Mouse (Mus musculus) kidney, adult 2 months (tissue): Measurements from ENCODE around the gene Lmna. TPM values are rescaled to one million over a fixed set of nuclear protein-coding genes. Genes with fewer than 3 reads are reported as not detected.

Source experiments
- DNase-seq: peaks from one replicate; pipeline ENCODE4 v3.0.0; 2021
- H3K27ac ChIP-seq: fragments of 200-500 bp; 2 replicates; pipeline ENCODE4 v1.5.1; 2012; ENCODE audit warnings: low read depth, low read length, control low read depth, inconsistent platforms; ENCODE audit not compliant: insufficient read depth
- H3K27me3 ChIP-seq: fragments of 200-500 bp; replicated peaks from 2 replicates; pipeline ENCODE4 v1.6.1; 2012; ENCODE audit warnings: mild to moderate bottlenecking, moderate library complexity, low read length, inconsistent platforms; ENCODE audit not compliant: control insufficient read depth, insufficient read depth
- H3K36me3 ChIP-seq: fragments of 200-500 bp; 2 replicates; pipeline ENCODE4 v1.6.1; 2012; ENCODE audit warnings: mild to moderate bottlenecking, moderate library complexity, low read length, inconsistent platforms; ENCODE audit not compliant: control insufficient read depth, insufficient read depth
- H3K4me1 ChIP-seq: fragments of 200-500 bp; 2 replicates; pipeline ENCODE4 v1.6.1; 2011; ENCODE audit warnings: low read length; ENCODE audit not compliant: control insufficient read depth, insufficient read depth
- H3K4me3 ChIP-seq: fragments of 200-500 bp; 2 replicates; pipeline ENCODE4 v1.5.1; 2011; ENCODE audit warnings: mild to moderate bottlenecking, low read depth, low read length, control low read depth; ENCODE audit not compliant: insufficient read depth
- CTCF ChIP-seq: fragments of 200-500 bp; conservative IDR thresholded peaks from 2 replicates; pipeline ENCODE4 v1.5.1; 2011; ENCODE audit warnings: low read depth, mild to moderate bottlenecking, control low read depth, low read length, moderate library complexity, mixed read lengths; ENCODE audit not compliant: insufficient read depth, insufficient read length
- POLR2A ChIP-seq: fragments of 200-500 bp; IDR thresholded peaks from one replicate; pipeline ENCODE4 v1.6.1; 2011; ENCODE audit warnings: low read depth, low read length, control low read depth
- WGBS: fragments of 180-500 bp; shearing (Covaris S2); methylation state at CpG from one replicate; pipeline ENCODE4 v1.1.7; 2018; 5-methylcytosine and 5-hydroxymethylcytosine counted together
- polyA plus RNA-seq: library from polyadenylated mRNA; depleted of rRNA; stranded (reverse); fragments of >200 nt; gene quantifications from 2 replicates; pipeline ENCODE4 v1.2.3, GENCODE M21; 2012

Gene Lmna
- polyA plus RNA-seq, 1 experiment = 55.2 TPM

- Histone ChIP-seq H3K27me3 (no peaks in the 10 kb centered on the region), H3K36me3 (no peaks in the 10 kb centered on the region; the same call in 1 of the 2 replicates), H3K4me3 (no peak overlapping the region), H3K4me1 (peaks cover 27% of the 10 kb centered on the region), H3K27ac (peak overlapping the region; percentile 93)
- peak; percentile 97 for DNase-seq
- TF ChIP-seq CTCF = no peak
- TF ChIP-seq POLR2A = no peak
- WGBS = 33% methylated on average over 8 of the region's 8 CpGs
Measured at GRCm38 (mm10) chr3:88456313-88456712, 53.4 kb downstream of the Lmna start.

- Histone ChIP-seq H3K4me1 (peaks cover 27% of the 10 kb centered on the region), H3K4me3 (peak overlapping the region; percentile 59), H3K36me3 (no peaks in the 10 kb centered on the region; the same call in 1 of the 2 replicates), H3K27ac (peak overlapping the region; percentile 93), H3K27me3 (no peaks in the 10 kb centered on the region)
- TF ChIP-seq POLR2A (no peak), CTCF (no peak)
- WGBS = 39% methylated on average over 18 of the region's 18 CpGs
- peak; percentile 85 for DNase-seq
Measured at GRCm38 (mm10) chr3:88455588-88456264, 54.0 kb downstream of the Lmna start.

GRCm38 (mm10) chr3:88454762-88455587, 54.8 kb downstream of the Lmna start:
- Histone ChIP-seq H3K27ac (peak overlapping the region; percentile 93), H3K4me3 (peak overlapping the region; percentile 59), H3K27me3 (no peaks in the 10 kb centered on the region), H3K4me1 (peaks cover 27% of the 10 kb centered on the region), H3K36me3 (no peaks in the 10 kb centered on the region; the same call in 1 of the 2 replicates)
- DNase-seq = peak; percentile 80
- TF ChIP-seq POLR2A = no peak
- no peak for TF ChIP-seq CTCF
- WGBS = 30% methylated on average over 9 of the region's 9 CpGs

GRCm38 (mm10) chr3:88453986-88454385, 55.8 kb downstream of the Lmna start:
- Histone ChIP-seq H3K27ac (peak overlapping the region; percentile 93; the same call in 1 of the 2 replicates), H3K36me3 (no peaks in the 10 kb centered on the region; the same call in 1 of the 2 replicates), H3K27me3 (no peaks in the 10 kb centered on the region), H3K4me3 (0 out of 2 replicates have a peak overlapping the region, but pooled peaks have one; percentile 3), H3K4me1 (peaks cover 29% of the 10 kb centered on the region)
- TF ChIP-seq CTCF (no peak), POLR2A (no peak)
- DNase-seq = no peak
- 55% methylated on average over 8 of the region's 8 CpGs for WGBS

GRCm38 (mm10) chr3:88453369-88453768, 56.4 kb downstream of the Lmna start:
- Histone ChIP-seq H3K36me3 (no peaks in the 10 kb centered on the region; the same call in 1 of the 2 replicates), H3K4me3 (no peak overlapping the region), H3K27ac (no peak overlapping the region), H3K27me3 (no peaks in the 10 kb centered on the region), H3K4me1 (peaks cover 31% of the 10 kb centered on the region)
- WGBS = 61% methylated on average over 8 of the region's 8 CpGs
- TF ChIP-seq CTCF = no peak
- TF ChIP-seq POLR2A = no peak
- no peak for DNase-seq

- WGBS = 68% methylated on average over 6 of the region's 6 CpGs
- Histone ChIP-seq H3K36me3 (no peaks in the 10 kb centered on the region; the same call in 1 of the 2 replicates), H3K27me3 (no peaks in the 10 kb centered on the region), H3K4me3 (no peak overlapping the region), H3K27ac (no peak overlapping the region), H3K4me1 (peaks cover 31% of the 10 kb centered on the region)
- DNase-seq = no peak
- TF ChIP-seq CTCF (no peak), POLR2A (no peak)
Measured at GRCm38 (mm10) chr3:88452716-88453115, 57.0 kb downstream of the Lmna start.

GRCm38 (mm10) chr3:88452246-88452645, 57.5 kb downstream of the Lmna start:
- WGBS = 73% methylated on average over 5 of the region's 5 CpGs
- DNase-seq = no peak
- H3K27ac ChIP-seq = no peak overlapping the region
- H3K4me3 ChIP-seq = no peak overlapping the region
- no peaks in the 10 kb centered on the region; the same call in 1 of the 2 replicates for H3K36me3 ChIP-seq
- TF ChIP-seq CTCF (no peak), POLR2A (no peak)
- peaks cover 27% of the 10 kb centered on the region for H3K4me1 ChIP-seq
- no peaks in the 10 kb centered on the region for H3K27me3 ChIP-seq
